12 mouse cellular contexts compared by ENCODE assay signal in the genomic region with DNA sequence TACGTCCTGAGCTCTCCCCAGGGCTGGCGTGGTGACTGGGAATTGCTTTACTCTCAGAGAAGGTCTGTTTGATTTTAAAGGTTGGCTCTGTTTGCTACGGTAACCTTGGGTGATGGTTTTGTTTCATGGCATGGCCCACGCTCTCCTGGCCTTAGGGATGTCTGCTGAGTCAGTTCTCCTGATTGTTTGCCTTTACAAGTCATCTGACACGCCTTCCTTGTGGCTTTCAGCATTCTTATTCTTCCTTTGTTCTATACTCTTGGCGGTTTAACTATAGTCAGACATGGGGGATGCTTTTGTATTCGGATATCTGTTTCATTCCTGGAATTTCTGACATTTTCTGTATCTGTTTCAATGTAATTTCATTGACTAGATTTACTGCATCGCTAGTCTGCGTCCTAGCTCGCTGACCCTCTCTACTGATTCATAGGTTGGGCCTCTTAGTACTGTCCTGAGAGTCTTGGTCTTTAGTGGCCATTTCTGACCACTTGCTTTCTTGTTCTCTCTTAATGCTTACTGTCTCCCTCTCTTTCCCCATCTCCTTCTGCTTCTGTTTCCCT. TPM values are rescaled to one million over a fixed set of nuclear protein-coding genes. Genes with fewer than 3 reads are reported as not detected.
DNase-seq lines count a peak whose midpoint lies in the region; ATAC-seq and TF ChIP-seq lines count a peak whose summit lies in the region.
"Had no signal": no experiment of that assay in that cellular context is flagged by ENCODE, and none has a peak within 500 bp of the region (broad histone marks: within the 10 kb centered on the region; RNA-seq: fewer than 3 reads in every experiment).

No protein-coding gene starts in this region.

- H3K27me3 ChIP-seq in hindbrain, embryonic 10.5 days (ENCODE audit: insufficient read depth, poor library complexity, severe bottlenecking) = no peaks in the 10 kb centered on the region
- H3K27me3 ChIP-seq in hindbrain, embryonic 13.5 days = no peaks in the 10 kb centered on the region
- no peaks in the 10 kb centered on the region for H3K27me3 ChIP-seq in C2C12 (ENCODE audit: control insufficient read depth, insufficient read depth, insufficient read length)

- TF ChIP-seq CTCF in C2C12 (IDR thresholded peaks at IDR 0.05; ENCODE audit: control insufficient read depth, insufficient read depth, insufficient read length) = no peak

- 0 out of 2 replicates have a peak overlapping the region, but pooled peaks have one; percentile 20 for H3K4me3 ChIP-seq in hindbrain, embryonic 10.5 days
- H3K4me3 ChIP-seq in hindbrain, embryonic 13.5 days = no peak overlapping the region
- H3K4me3 ChIP-seq in C2C12 (ENCODE audit: insufficient read depth, poor library complexity, severe bottlenecking) (no peak overlapping the region), ES-E14 (ENCODE audit: insufficient read depth in 1 of 2, low read depth in 1 of 2, low read length in 2 of 2, poor library complexity in 1 of 2, severe bottlenecking in 1 of 2) (no peak overlapping the region)

- DNase-seq in hindbrain, embryonic 10.5 days (ENCODE audit: low spot score) = no peak
- peak; percentile 56 for DNase-seq in ES-E14 (ENCODE audit: low read depth, low spot score)
- no peak for DNase-seq in spleen, postnatal 14 days (ENCODE audit: low spot score in 2 of 2)
- DNase-seq in gastrocnemius, adult 18-20 months (ENCODE audit: low spot score) = no peak
- DNase-seq: cerebellum, postnatal 14 days; kidney, adult 18-20 months; layer of hippocampus, adult 9-11 months; thymus, adult 18-20 months had no signal

- H3K9ac ChIP-seq in hindbrain, embryonic 13.5 days = no peak overlapping the region
- H3K9ac ChIP-seq in ES-E14 (ENCODE audit: insufficient read depth, low read depth, low read length, poor library complexity, severe bottlenecking) = no peak overlapping the region

- 0 out of 2 replicates have a peak, but pooled peaks cover 5% of the 10 kb centered on the region for H3K36me3 ChIP-seq in hindbrain, embryonic 10.5 days
- H3K36me3 ChIP-seq in hindbrain, embryonic 13.5 days = peaks cover 3% of the 10 kb centered on the region; the same call in 1 of the 2 replicates
- H3K36me3 ChIP-seq in C2C12 (ENCODE audit: control insufficient read depth, insufficient read depth) (peaks cover 11% of the 10 kb centered on the region), ES-E14 (ENCODE audit: control insufficient read depth, insufficient read depth, low read length, poor library complexity, severe bottlenecking) (0 out of 2 replicates have a peak, but pooled peaks cover 3% of the 10 kb centered on the region)

- in situ Hi-C loops in ES-E14 (cut with MboI; ENCODE audit: low sequenced_read_pairs in 2 of 2, unreplicated experiment in 2 of 2) = no loop called here

- no peak overlapping the region for H3K4me2 ChIP-seq in hindbrain, embryonic 13.5 days

- no peak overlapping the region for H3ac ChIP-seq in C2C12 (ENCODE audit: control insufficient read depth, insufficient read length, low read depth)

- H3K79me2 ChIP-seq in C2C12 (ENCODE audit: control insufficient read depth, insufficient read depth) = peaks cover 94% of the 10 kb centered on the region

- WGBS in hindbrain, embryonic 10.5 days = 40% methylated on average over 10 of the region's 10 CpGs
- 35% methylated on average over 10 of the region's 10 CpGs for WGBS in hindbrain, embryonic 13.5 days

- H3K4me1 ChIP-seq in hindbrain, embryonic 10.5 days (replicated peaks) = peaks cover 29% of the 10 kb centered on the region
- peaks cover 23% of the 10 kb centered on the region for H3K4me1 ChIP-seq in hindbrain, embryonic 13.5 days (replicated peaks)
- peaks cover 11 to 12% of the 10 kb centered on the region in 2 experiments; a peak in 3 of 4 replicates for H3K4me1 ChIP-seq in ES-E14 (ENCODE audit: control insufficient read depth in 2 of 2, insufficient read depth in 2 of 2, low read length in 2 of 2, poor library complexity in 1 of 2)

- no peak for ATAC-seq in hindbrain, embryonic 13.5 days (ENCODE audit: low FRiP score)
- peak; percentile 23 for ATAC-seq in inflammation-experienced regulatory T-cells, adult 6 months

- peak overlapping the region; percentile 70 for H3K27ac ChIP-seq in hindbrain, embryonic 10.5 days
- no peak overlapping the region for H3K27ac ChIP-seq in hindbrain, embryonic 13.5 days
- peak overlapping the region; percentile 77; the same call in 1 of the 2 replicates for H3K27ac ChIP-seq in ES-E14 (ENCODE audit: insufficient read depth, low read depth, low read length, poor library complexity, severe bottlenecking)
- H3K27ac ChIP-seq: macrophage had no signal

- no peaks in the 10 kb centered on the region for H3K9me3 ChIP-seq in hindbrain, embryonic 10.5 days
- H3K9me3 ChIP-seq in hindbrain, embryonic 13.5 days = no peaks in the 10 kb centered on the region
- H3K9me3 ChIP-seq in ES-E14 (ENCODE audit: control insufficient read depth, insufficient read depth, low read depth, low read length) = no peaks in the 10 kb centered on the region

- peaks cover 71% of the 10 kb centered on the region for H3K79me3 ChIP-seq in C2C12 (ENCODE audit: low read depth)

TF ChIP-seq in C2C12, 6 proteins besides CTCF, POLR2A, EP300 and RAD21:
- TF ChIP-seq MYOG (IDR thresholded peaks at IDR 0.05; ENCODE audit: control insufficient read depth, extremely low read depth, insufficient read length) (no peak), FOSL1 (IDR thresholded peaks at IDR 0.05; ENCODE audit: insufficient read depth, low read length, poor library complexity, severe bottlenecking) (no peak), MAX (IDR thresholded peaks at IDR 0.05) (peak; percentile 30), CEBPB (IDR thresholded peaks at IDR 0.05; ENCODE audit: low read depth) (no peak), MYOD1 (IDR thresholded peaks at IDR 0.05; ENCODE audit: control insufficient read depth, insufficient read length, low read depth) (no peak), USF1 (IDR thresholded peaks at IDR 0.05; ENCODE audit: low read depth) (peak; percentile 5)

TF ChIP-seq in ES-E14, 5 proteins besides CTCF, POLR2A, EP300 and RAD21:
- TF ChIP-seq ZC3H11A (IDR thresholded peaks at IDR 0.05; ENCODE audit: borderline replicate concordance, low read depth, low read length) (no peak), ZNF384 (IDR thresholded peaks at IDR 0.05; ENCODE audit: low read depth, low read length) (no peak), MAFK (IDR thresholded peaks at IDR 0.05; ENCODE audit: insufficient read depth, low read depth, low read length) (peak; percentile 95), CHD2 (IDR thresholded peaks at IDR 0.05; ENCODE audit: low read depth, low read length) (0 out of 2 replicates have a peak, but pooled peaks have one; percentile 57), HCFC1 (IDR thresholded peaks at IDR 0.05; ENCODE audit: borderline replicate concordance, insufficient read depth, low read length) (no peak)

RNA-seq across cellular contexts. Expression of gene Cdk17, which starts 27.8 kb away (rescaled TPM):
- polyA plus RNA-seq in hindbrain, embryonic 10.5 days (2016; fragmentation: Nextera tagmentation; extraction: Ambion mirVana) = 20.6 and 22.6 TPM in 2 replicates
- polyA plus RNA-seq in hindbrain, embryonic 13.5 days (2015; fragmentation: Nextera tagmentation; extraction: Ambion mirVana) = 40.6 and 47.8 TPM in 2 replicates
- 7.4 TPM for polyA plus RNA-seq in C2C12 (2012; fragmentation: generic; extraction: Trizol)
- 26.5 and 28.0 TPM in 2 replicates for total RNA-seq in ES-E14 (2012; rRNA removed)
- 10 to 100 TPM; 40.0 to 51.5 (median 43.0) TPM for polyA plus RNA-seq in inflammation-experienced regulatory T-cells, adult 6 months (2017; shearing (Covaris generic))
- 1 to 10 TPM; 4.0 to 8.0 TPM for total RNA-seq in gastrocnemius, adult 18-20 months (2021)
